Mouse (Mus musculus): ENCODE data around the gene Ccdc30.

The Ccdc30 gene

DNA sequence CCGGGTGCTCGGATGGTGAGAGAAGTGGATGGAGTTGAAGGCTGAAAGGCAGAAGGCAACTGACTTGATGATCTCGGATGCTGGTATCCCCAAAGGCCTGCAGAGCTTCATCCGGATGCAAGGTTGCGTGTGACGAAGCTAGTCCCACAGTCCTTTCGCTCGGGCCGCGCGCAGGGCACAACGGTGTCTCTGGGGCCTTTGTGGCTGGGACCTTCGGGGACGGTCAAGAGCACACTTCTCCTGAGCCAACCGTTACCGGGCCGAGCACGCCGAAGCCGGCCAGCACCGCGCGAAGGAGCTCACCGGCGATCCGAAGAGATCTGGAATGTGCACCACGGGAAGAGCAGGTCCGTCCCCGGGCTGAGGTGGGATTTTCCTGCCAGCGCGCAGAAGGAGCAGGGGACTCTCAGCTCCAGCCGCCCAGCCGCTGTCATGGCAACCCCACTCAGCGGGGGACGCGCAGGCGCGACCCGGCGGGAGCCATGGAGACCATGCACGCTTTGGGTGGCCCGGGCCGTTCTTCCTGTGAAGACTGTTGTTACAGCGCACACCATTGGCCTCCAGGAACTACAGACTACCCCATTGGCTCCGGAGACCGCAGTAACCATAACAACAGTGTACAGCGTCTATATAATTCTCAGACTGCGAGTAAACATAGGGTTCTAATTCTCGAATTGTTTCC, at the start of gene Ccdc30:
TSS of gene Ccdc30 (minus strand) at position 450 of the 682 bp plus-strand sequence.
- DNase-seq, result peak; percentile 97

- DNase-seq, result no peak
These were observed 48.6 kb upstream of the Ccdc30 start for GRCm38 (mm10) chr4:119463756-119464419.

GRCm38 (mm10) chr4:119462858-119463755, 47.8 kb upstream of the Ccdc30 start:
- peak; percentile 65 to 72 for DNase-seq

- DNase-seq, result no peak
These were observed 47.1 kb upstream of the Ccdc30 start for GRCm38 (mm10) chr4:119462457-119462856.

- peak; percentile 20 to 29 for DNase-seq
These were observed 45.4 kb upstream of the Ccdc30 start for GRCm38 (mm10) chr4:119460728-119461141.

DNA sequence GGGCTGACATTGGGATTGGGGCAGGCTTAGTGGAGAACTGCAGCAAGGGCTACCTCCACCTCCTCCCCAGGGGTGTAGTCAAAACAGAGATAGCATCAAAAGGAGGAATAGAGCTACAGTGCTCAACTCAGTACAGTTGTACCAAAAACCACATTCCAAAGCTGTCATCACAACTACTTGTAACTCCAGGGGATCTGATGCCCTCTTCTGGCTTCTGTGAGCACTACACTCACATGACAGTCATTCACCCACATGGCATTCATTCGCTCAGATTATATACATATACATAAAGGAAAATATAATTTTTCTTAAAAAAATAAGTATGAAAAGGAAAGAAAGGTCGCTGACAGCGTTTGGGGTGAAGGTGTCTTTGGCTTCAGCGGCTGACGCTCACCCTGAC, 45.0 kb upstream of the Ccdc30 start:
- peak; percentile 35 to 71 for DNase-seq

- DNase-seq, result no peak
These were observed 38.2 kb upstream of the Ccdc30 start for GRCm38 (mm10) chr4:119453533-119453932.

GRCm38 (mm10) chr4:119453128-119453527, 37.8 kb upstream of the Ccdc30 start:
- no peak for DNase-seq

DNA sequence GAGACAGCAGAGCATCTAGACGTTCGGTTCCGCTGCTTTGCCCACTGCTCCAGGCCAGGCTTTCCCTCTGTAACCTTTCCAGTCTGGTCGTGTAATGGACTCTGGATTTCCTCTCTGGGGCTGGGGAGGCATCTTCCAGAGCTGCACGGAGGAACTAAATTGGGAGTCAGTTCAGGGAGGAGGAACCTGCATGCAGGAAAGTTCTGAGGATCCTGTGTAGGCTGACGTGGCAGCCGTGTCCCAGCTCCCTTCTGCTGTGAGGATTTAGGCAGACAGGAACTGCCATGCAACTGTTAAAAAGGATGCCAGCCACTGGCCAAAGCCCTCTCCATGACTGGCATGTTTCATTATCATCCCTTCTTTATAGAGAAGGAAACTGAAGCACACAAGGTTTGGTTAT, 35.1 kb upstream of the Ccdc30 start:
- DNase-seq, result no peak

DNA sequence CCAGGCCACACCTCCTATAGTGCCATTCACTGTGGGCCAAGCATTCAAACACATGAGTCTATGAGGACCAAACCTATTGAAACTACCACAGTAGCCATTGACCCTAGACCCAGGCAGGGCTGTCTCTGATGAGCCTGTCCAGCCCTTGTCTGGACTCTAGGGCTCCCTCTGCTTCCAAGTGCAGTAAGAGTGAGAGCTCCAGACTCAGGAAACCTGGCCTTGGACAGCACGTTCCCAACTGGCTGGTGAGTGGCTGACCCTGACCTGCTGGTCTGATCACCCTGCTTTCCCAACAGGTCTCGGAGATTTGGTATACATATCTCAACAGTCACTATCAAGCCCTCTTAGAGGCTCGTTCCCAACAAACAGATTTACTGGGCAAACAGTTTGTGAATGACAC, 32.5 kb upstream of the Ccdc30 start:
- no peak for DNase-seq

DNA sequence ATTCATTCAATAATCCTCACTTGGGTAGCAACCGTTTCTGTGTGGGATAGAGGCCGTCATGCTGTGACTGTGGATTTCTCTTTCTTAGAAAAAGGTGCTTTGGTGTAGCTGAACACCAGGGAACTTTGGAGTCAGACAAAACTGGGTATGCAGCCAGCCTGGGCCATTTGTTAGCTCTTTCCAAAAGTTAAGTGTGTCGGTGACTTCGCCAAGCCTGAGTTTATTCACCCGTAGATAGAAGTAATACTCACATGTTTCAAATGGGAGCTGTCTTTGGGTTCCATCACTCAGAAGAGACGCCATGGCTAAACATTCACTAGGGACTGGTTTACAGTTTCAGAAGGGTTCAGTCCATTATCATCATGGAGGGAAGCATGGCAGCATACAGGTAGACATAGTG, 31.9 kb upstream of the Ccdc30 start:
- peak; percentile 23 to 35 for DNase-seq

GRCm38 (mm10) chr4:119442539-119442938, 27.2 kb upstream of the Ccdc30 start:
- no peak for DNase-seq

DNA sequence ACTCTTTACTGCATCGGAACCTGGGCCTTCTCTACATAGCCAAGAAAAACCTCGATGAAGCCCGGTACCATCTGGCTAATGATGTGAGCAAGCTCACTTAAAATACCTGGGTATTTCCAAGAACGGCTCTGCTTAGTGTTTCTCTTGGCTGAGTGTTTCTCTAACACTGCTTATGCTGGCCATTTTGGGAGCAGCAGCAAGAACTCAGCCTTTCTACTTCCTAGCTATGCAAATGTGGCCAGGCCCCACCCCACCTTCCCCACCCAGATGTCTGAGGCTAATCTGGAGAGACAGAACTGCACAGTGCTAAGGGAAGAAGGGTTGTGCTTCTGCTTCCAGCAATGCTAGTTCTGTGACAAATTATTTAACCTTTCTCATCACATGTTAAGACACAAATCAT, 26.5 kb upstream of the Ccdc30 start:
- no peak for DNase-seq

DNA sequence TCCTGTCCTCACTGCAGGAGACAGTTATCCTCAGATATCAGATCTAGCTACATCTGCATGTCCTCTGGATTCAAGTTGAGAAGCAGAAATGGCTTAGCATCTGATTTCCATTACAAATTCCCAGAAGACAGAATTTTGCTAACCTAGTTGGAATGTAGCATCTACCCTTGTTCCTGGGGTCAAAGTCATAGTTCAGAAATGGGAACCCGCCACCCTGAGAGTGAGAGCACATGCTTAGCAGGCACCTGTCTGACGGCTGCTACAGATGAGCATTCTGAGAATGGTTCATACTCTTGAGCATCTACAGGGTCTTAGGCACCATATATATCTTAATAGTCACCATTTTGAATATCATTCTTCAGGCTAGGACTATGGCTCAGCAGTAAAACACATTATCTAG, 22.6 kb upstream of the Ccdc30 start:
- peak; percentile 43 to 64 for DNase-seq

GRCm38 (mm10) chr4:119430678-119431077, 15.4 kb upstream of the Ccdc30 start:
- peak; percentile 76 to 83 for DNase-seq

DNA sequence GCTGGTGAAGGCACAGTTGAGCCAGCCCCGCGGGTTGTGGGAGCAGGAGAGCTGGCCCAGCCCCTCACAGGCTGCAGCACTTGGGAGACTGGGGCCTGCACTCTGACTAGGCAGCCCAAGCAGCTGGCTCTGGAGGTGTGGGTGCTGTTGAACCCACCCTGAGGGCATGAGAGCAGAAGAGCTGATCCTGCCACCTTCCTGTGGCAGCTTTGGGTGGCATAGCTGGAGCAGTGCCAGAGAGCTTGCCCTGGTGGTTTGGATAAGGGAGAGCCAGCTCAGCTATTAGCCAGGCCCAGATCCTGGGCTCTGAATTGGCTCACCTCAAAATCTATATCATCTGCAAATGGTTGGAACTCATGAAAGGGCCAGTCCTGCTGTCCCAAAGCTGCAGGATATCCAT, 12.4 kb upstream of the Ccdc30 start:
- DNase-seq, result peak; percentile 60 to 75

- DNase-seq, result peak in 1 of 2 experiments; percentile 20
These were observed 10.3 kb upstream of the Ccdc30 start for GRCm38 (mm10) chr4:119425601-119426000.

- DNase-seq, result no peak
These were observed 9.8 kb upstream of the Ccdc30 start for GRCm38 (mm10) chr4:119425077-119425476.

- peak; percentile 97 for DNase-seq
These were observed 7.1 kb upstream of the Ccdc30 start, which contains the start of the genes Ppcs and Zmynd12 for GRCm38 (mm10) chr4:119422294-119422964. Gene Ppcs, minus strand, starts transcription at chr4:119422420. Gene Zmynd12, plus strand, starts transcription at chr4:119422814.

DNA sequence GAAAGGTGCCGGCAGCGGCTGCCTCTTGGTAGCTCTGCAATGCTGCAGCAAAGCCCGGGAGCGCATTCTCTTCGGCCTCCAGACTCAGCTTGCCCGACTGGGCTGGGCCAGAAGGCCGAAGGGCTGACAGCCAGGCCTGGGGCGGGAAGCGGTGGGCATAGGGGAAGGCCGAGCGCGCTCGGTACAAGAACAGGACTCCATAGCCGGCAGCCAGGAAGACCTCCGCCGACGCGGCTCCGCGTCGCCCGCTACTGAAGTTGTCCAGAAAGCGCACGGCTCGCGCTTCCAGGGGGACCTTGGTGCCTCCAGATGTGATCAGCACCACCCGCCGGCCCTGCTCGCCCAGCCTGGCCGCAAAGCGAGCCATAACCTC, 6.6 kb upstream of the Ccdc30 start:
- peak; percentile 21 to 50 for DNase-seq

DNA sequence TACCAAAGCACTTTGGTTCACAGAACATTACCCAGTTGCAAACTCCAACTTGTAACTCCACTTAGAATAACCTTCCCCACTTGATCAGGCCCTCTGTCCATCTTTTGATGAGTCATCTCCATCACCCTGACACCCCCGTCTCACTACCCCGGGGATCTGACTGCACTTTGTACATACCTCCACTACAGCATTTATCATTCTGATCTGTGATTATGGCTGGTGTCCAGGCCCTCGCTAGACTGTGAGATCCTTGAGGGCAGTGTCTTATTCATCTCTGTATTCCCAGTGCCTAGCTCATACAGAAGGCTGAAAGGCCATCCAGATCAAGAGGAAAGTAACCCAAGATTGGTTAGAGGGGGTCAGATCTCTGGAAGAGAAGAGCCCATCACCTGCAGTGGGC, 5.9 kb upstream of the Ccdc30 start:
- peak in 1 of 2 experiments; percentile 15 for DNase-seq

DNA sequence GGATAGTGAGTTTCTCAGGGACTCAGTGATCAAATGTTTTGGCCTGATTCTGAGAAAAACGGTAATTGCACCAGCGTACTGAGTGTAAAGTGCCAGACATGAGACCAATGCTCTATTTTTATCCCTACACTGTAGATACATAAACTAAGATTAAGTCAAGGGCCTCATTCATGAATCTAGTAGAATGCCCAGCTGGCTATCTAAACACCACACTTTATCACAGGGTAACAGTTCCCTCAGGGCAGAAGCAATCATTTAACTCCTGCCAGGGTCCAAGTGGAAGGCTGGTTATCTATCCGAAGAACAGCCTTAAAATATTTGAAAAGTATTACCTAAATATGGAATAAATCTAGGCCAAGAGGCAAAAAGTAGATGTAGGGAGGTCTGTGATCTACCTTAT, 2.6 kb upstream of the Ccdc30 start:
- DNase-seq, result no peak

DNA sequence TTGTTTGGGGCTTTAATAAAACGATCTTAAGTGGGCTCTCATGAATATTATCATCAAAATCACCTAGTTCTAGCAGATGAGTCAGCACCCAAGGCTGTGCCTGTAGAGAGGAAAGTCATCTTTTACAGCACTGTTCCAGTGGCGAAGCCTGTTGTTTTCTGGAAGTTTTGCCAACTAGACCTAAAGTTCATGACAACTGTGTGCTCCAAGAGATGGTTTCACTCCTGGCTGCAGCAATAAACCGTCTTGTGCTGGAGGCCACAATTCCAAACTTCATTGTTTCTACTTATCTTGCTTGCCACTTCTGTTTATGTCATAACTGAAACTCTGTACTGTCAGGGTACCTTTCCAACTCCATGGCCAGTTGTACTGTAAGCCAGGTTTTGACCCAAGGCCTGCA, 1.9 kb upstream of the Ccdc30 start:
- no peak for DNase-seq

All from kidney, postnatal 36 days (tissue).